ENCODE assay signal across 8 mouse cellular contexts in genomic region chr6:127374464-127375143, GRCm38 (mm10).
DNase-seq lines count a peak whose midpoint lies in the region; ATAC-seq and TF ChIP-seq lines count a peak whose summit lies in the region.

No protein-coding gene starts in this region.

- H3K36me3 ChIP-seq in kidney, adult 2 months (ENCODE audit: control insufficient read depth, insufficient read depth, low read length) = no peaks in the 10 kb centered on the region
- H3K36me3 ChIP-seq in kidney, embryonic 16.5 days (ENCODE audit: insufficient read depth, low read length) = no peaks in the 10 kb centered on the region

- peak; percentile 22 for DNase-seq in kidney, adult 2 months
- DNase-seq in kidney, adult 9 months = no peak
- peak; percentile 69 for DNase-seq in adrenal gland, adult 2 months
- peak; percentile 18 to 50 for DNase-seq in gastrocnemius, adult 8-10 months (ENCODE audit: low spot score in 2 of 2)
- DNase-seq in right cerebral cortex, postnatal 14 days = no peak
- no peak for DNase-seq in left cerebral cortex, adult 11 months (ENCODE audit: low spot score)
- no peak for DNase-seq in layer of hippocampus, postnatal 10 days (ENCODE audit: low spot score in 2 of 2)

- H3K27ac ChIP-seq in kidney, adult 2 months (ENCODE audit: insufficient read depth, low read depth, low read length) = no peak overlapping the region
- H3K27ac ChIP-seq in kidney, embryonic 16.5 days (ENCODE audit: low read length) = peak overlapping the region; percentile 25; the same call in 1 of the 2 replicates

- no peak overlapping the region for H3K4me2 ChIP-seq in kidney, embryonic 16.5 days (replicated peaks; ENCODE audit: low read depth, low read length)

- whole genome bisulfite sequencing in kidney, adult 2 months = 21% methylated on average over 12 of the region's 12 CpGs
- WGBS in kidney, embryonic 16.5 days = 30% methylated on average over 12 of the region's 12 CpGs

- H3K27me3 ChIP-seq in kidney, adult 2 months (replicated peaks; ENCODE audit: control insufficient read depth, insufficient read depth, low read length) = no peaks in the 10 kb centered on the region
- H3K27me3 ChIP-seq in kidney, embryonic 16.5 days (ENCODE audit: insufficient read depth, low read length) = no peaks in the 10 kb centered on the region

- TF ChIP-seq POLR2A in kidney, adult 2 months (IDR thresholded peaks at IDR 0.05; ENCODE audit: low read depth, low read length) = no peak

- H3K4me3 ChIP-seq in kidney, adult 2 months (ENCODE audit: insufficient read depth, low read depth, low read length) = no peak overlapping the region
- no peak overlapping the region for H3K4me3 ChIP-seq in kidney, embryonic 16.5 days (ENCODE audit: low read length)

- H3K9ac ChIP-seq in kidney, embryonic 16.5 days (replicated peaks; ENCODE audit: low read length) = no peak overlapping the region

- H3K4me1 ChIP-seq in kidney, adult 2 months (ENCODE audit: control insufficient read depth, insufficient read depth, low read length) = no peaks in the 10 kb centered on the region
- H3K4me1 ChIP-seq in kidney, embryonic 16.5 days (ENCODE audit: insufficient read depth, low read length) = peaks cover 15% of the 10 kb centered on the region

- no peak for TF ChIP-seq CTCF in kidney, adult 2 months (conservative IDR thresholded peaks at IDR 0.05; ENCODE audit: insufficient read depth, insufficient read length, low read depth, low read length)

- H3K9me3 ChIP-seq in kidney, embryonic 16.5 days (ENCODE audit: low read length) = no peaks in the 10 kb centered on the region

- ATAC-seq in kidney, embryonic 16.5 days (ENCODE audit: low FRiP score, low TSS enrichment) = peak; percentile 46; the same call in 1 of the 2 replicates

Comparison
In these comparisons a context has a peak if more than half of its experiments do, and no peak if none do; other contexts are left out.
1. DNase-seq: peak in kidney, adult 2 months (single experiment), adrenal gland, adult 2 months (single experiment) and gastrocnemius, adult 8-10 months (2 of 2); none in kidney, adult 9 months (single experiment), right cerebral cortex, postnatal 14 days (single experiment), left cerebral cortex, adult 11 months (single experiment) and layer of hippocampus, postnatal 10 days (0 of 2).